Mouse (Mus musculus): ENCODE data around the gene Prkcb. TPM values are rescaled to one million over a fixed set of nuclear protein-coding genes. Genes with fewer than 3 reads are reported as not detected.
A peak's percentile ranks its signal among the peaks of the same experiment; 100 is the strongest.

Gene Prkcb
- polyA plus RNA-seq, 1 experiment from 2014 or later: 119 TPM

GRCm38 (mm10) chr7:122379292-122379691 lies 90.7 kb downstream of the Prkcb start:
- 70% methylated on average over 7 of the region's 7 CpGs for WGBS
- Histone ChIP-seq H3K4me1 (replicated peaks) (peaks cover 12% of the 10 kb centered on the region), H3K27me3 (no peaks in the 10 kb centered on the region), H3K9me3 (no peaks in the 10 kb centered on the region), H3K27ac (replicated peaks) (no peak overlapping the region), H3K36me3 (no peaks in the 10 kb centered on the region), H3K9ac (no peak overlapping the region), H3K4me2 (no peak overlapping the region), H3K4me3 (no peak overlapping the region)
- ATAC-seq (ENCODE audit: low FRiP score, low read depth): no peak

GRCm38 (mm10) chr7:122380336-122381130 lies 92.0 kb downstream of the Prkcb start:
- H3K36me3 ChIP-seq: no peaks in the 10 kb centered on the region
- H3K4me3 ChIP-seq: no peak overlapping the region
- ATAC-seq (ENCODE audit: low FRiP score, low read depth): no peak
- H3K4me1 ChIP-seq (replicated peaks): peaks cover 12% of the 10 kb centered on the region
- no peak overlapping the region for H3K4me2 ChIP-seq
- no peak overlapping the region for H3K9ac ChIP-seq
- H3K27me3 ChIP-seq: no peaks in the 10 kb centered on the region
- 90% methylated on average over 10 of the region's 10 CpGs for WGBS
- H3K9me3 ChIP-seq: no peaks in the 10 kb centered on the region
- no peak overlapping the region for H3K27ac ChIP-seq (replicated peaks)

- WGBS: 51% methylated on average over 10 of the region's 10 CpGs
- H3K9me3 ChIP-seq: no peaks in the 10 kb centered on the region
- H3K9ac ChIP-seq: no peak overlapping the region
- no peaks in the 10 kb centered on the region for H3K27me3 ChIP-seq
- H3K4me3 ChIP-seq: no peak overlapping the region
- no peaks in the 10 kb centered on the region for H3K36me3 ChIP-seq
- ATAC-seq (ENCODE audit: low FRiP score, low read depth): no peak
- H3K27ac ChIP-seq (replicated peaks): no peak overlapping the region
- H3K4me1 ChIP-seq (replicated peaks): peaks cover 12% of the 10 kb centered on the region
- H3K4me2 ChIP-seq: no peak overlapping the region
These were observed 93.0 kb downstream of the Prkcb start for GRCm38 (mm10) chr7:122381560-122381959.

GRCm38 (mm10) chr7:122383260-122383659 lies 94.7 kb downstream of the Prkcb start:
- no peak overlapping the region for H3K4me3 ChIP-seq
- H3K27me3 ChIP-seq: no peaks in the 10 kb centered on the region
- no peaks in the 10 kb centered on the region for H3K9me3 ChIP-seq
- no peak overlapping the region for H3K4me2 ChIP-seq
- 62% methylated on average over 2 of the region's 2 CpGs for WGBS
- no peak overlapping the region for H3K9ac ChIP-seq
- H3K27ac ChIP-seq (replicated peaks): no peak overlapping the region
- H3K4me1 ChIP-seq (replicated peaks): peaks cover 8% of the 10 kb centered on the region
- no peaks in the 10 kb centered on the region for H3K36me3 ChIP-seq
- ATAC-seq (ENCODE audit: low FRiP score, low read depth): no peak

DNA sequence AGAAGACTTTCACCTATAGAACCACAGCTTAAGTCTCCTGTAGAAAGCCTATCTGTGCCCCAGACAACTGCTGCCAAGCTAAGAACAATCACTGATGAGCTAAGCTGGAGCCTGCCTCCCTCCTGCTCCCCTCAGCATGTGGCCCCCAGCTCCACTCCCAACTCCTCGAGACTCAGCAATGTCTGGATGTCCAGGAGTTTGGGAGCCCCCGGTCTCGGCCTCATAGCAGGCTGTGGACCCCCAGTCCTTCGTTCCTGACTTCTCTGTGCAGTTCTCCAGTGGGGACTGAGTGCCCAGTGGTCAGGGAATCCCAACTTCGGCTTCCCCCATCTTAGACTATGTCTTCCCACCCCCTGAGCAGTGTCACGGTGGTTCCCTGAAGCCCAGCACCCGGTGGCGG lies 96.3 kb downstream of the Prkcb start:
- no peak for ATAC-seq (ENCODE audit: low FRiP score, low read depth)
- Histone ChIP-seq H3K9ac (no peak overlapping the region), H3K27ac (replicated peaks) (no peak overlapping the region), H3K4me2 (no peak overlapping the region), H3K4me1 (replicated peaks) (peaks cover 21% of the 10 kb centered on the region), H3K9me3 (no peaks in the 10 kb centered on the region), H3K27me3 (no peaks in the 10 kb centered on the region), H3K4me3 (no peak overlapping the region), H3K36me3 (no peaks in the 10 kb centered on the region)
- 90% methylated on average over 8 of the region's 8 CpGs for WGBS

- Histone ChIP-seq H3K4me2 (no peak overlapping the region), H3K4me3 (no peak overlapping the region), H3K4me1 (replicated peaks) (peaks cover 27% of the 10 kb centered on the region), H3K36me3 (no peaks in the 10 kb centered on the region), H3K9ac (no peak overlapping the region), H3K27me3 (no peaks in the 10 kb centered on the region), H3K9me3 (no peaks in the 10 kb centered on the region), H3K27ac (replicated peaks) (no peak overlapping the region)
- 96% methylated on average over 1 of the region's 1 CpGs for WGBS
- ATAC-seq (ENCODE audit: low FRiP score, low read depth): no peak
These were observed 98.0 kb downstream of the Prkcb start for GRCm38 (mm10) chr7:122386567-122386966.

- H3K27me3 ChIP-seq: no peaks in the 10 kb centered on the region
- H3K9me3 ChIP-seq: no peaks in the 10 kb centered on the region
- H3K27ac ChIP-seq (replicated peaks): no peak overlapping the region
- no peak overlapping the region for H3K4me2 ChIP-seq
- H3K4me1 ChIP-seq (replicated peaks): peaks cover 26% of the 10 kb centered on the region
- H3K36me3 ChIP-seq: no peaks in the 10 kb centered on the region
- H3K9ac ChIP-seq: no peak overlapping the region
- ATAC-seq (ENCODE audit: low FRiP score, low read depth): no peak
- WGBS: 85% methylated on average over 4 of the region's 4 CpGs
- H3K4me3 ChIP-seq: no peak overlapping the region
These were observed 99.3 kb downstream of the Prkcb start for GRCm38 (mm10) chr7:122387896-122388295.

DNA sequence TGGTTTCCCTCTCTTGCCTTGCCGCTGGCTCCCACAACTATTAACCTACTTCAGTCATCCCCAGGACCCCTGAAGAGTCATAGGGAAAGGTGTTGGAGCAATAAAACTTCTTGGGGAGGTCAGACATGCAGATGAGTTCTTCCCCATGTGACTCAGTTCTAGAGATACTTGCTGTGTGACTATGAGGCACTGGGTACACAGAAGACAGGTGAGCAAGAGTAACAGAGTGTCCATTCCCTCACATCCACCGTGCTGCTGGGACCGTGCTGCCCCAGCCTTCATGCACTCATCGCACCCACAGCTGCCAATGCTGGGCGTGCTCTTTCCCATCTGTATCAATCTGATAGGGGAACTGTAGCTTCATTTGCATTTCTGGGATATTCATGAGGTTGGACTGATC lies 100.3 kb downstream of the Prkcb start:
- Histone ChIP-seq H3K36me3 (no peaks in the 10 kb centered on the region), H3K4me3 (no peak overlapping the region), H3K4me1 (replicated peaks) (peaks cover 26% of the 10 kb centered on the region), H3K4me2 (no peak overlapping the region), H3K27ac (replicated peaks) (peak overlapping the region; percentile 59), H3K9ac (no peak overlapping the region), H3K9me3 (no peaks in the 10 kb centered on the region), H3K27me3 (no peaks in the 10 kb centered on the region)
- 39% methylated on average over 5 of the region's 5 CpGs for WGBS
- no peak for ATAC-seq (ENCODE audit: low FRiP score, low read depth)

GRCm38 (mm10) chr7:122389633-122390032 lies 101.1 kb downstream of the Prkcb start:
- Histone ChIP-seq H3K9ac (no peak overlapping the region), H3K27ac (replicated peaks) (peak overlapping the region; percentile 59), H3K9me3 (no peaks in the 10 kb centered on the region), H3K4me2 (no peak overlapping the region), H3K36me3 (no peaks in the 10 kb centered on the region), H3K4me1 (replicated peaks) (peaks cover 26% of the 10 kb centered on the region), H3K27me3 (no peaks in the 10 kb centered on the region), H3K4me3 (no peak overlapping the region)
- 8% methylated on average over 6 of the region's 6 CpGs for WGBS
- peak; percentile 58 for ATAC-seq (ENCODE audit: low FRiP score, low read depth)

DNA sequence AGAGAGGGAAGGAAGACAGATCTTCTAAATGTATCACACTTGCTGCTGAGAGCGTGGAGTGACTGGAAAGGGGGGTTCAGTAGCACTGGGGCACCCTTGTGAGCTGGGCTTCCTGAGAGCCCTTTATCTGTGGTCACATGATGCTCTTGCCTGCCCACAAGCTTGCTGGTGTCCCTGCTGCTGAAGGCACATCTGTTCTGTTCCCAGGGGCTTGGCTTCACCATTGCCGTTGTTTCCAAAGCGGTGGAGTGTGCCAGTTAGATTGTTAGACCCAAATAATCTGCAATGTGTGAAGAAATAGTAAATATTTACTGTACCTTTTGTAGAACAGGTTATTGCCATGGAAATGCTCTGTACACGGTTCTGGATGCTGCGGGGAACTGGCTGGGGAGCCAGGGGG lies 101.6 kb downstream of the Prkcb start:
- peaks cover 26% of the 10 kb centered on the region for H3K4me1 ChIP-seq (replicated peaks)
- ATAC-seq (ENCODE audit: low FRiP score, low read depth): peak; percentile 59
- no peaks in the 10 kb centered on the region for H3K36me3 ChIP-seq
- no peak overlapping the region for H3K9ac ChIP-seq
- H3K27me3 ChIP-seq: no peaks in the 10 kb centered on the region
- 31% methylated on average over 5 of the region's 5 CpGs for WGBS
- H3K9me3 ChIP-seq: no peaks in the 10 kb centered on the region
- 0 out of 2 replicates have a peak overlapping the region, but pooled peaks have one; percentile 59 for H3K27ac ChIP-seq (replicated peaks)
- H3K4me3 ChIP-seq: no peak overlapping the region
- no peak overlapping the region for H3K4me2 ChIP-seq

- H3K4me1 ChIP-seq (replicated peaks): peaks cover 27% of the 10 kb centered on the region
- H3K27me3 ChIP-seq: no peaks in the 10 kb centered on the region
- no peaks in the 10 kb centered on the region for H3K36me3 ChIP-seq
- H3K27ac ChIP-seq (replicated peaks): no peak overlapping the region
- ATAC-seq (ENCODE audit: low FRiP score, low read depth): no peak; the same call in 1 of the 2 replicates
- no peak overlapping the region for H3K9ac ChIP-seq
- no peaks in the 10 kb centered on the region for H3K9me3 ChIP-seq
- no peak overlapping the region for H3K4me2 ChIP-seq
- H3K4me3 ChIP-seq: no peak overlapping the region
- WGBS: 42% methylated on average over 4 of the region's 4 CpGs
These were observed 102.1 kb downstream of the Prkcb start for GRCm38 (mm10) chr7:122390683-122391082.

DNA sequence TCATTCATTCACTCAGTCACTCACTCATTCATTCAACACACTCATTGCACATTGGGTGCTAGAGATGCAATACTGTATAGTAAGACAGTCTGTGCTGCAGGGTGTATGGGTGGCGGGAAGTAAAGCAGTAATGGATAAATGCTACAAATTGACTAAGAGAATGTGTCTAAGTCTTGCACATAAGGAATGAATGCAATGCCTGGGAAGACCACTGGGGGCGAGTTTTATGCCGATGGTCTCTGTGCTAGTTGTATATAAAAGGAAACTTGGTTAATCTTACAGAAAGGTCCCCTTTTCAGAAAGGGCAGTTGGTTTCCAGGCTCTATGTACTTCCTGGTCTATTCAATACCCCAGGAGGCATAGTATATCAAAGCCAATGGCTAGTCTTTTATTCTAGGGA lies 102.8 kb downstream of the Prkcb start:
- Histone ChIP-seq H3K27me3 (no peaks in the 10 kb centered on the region), H3K4me1 (replicated peaks) (peaks cover 33% of the 10 kb centered on the region), H3K36me3 (no peaks in the 10 kb centered on the region), H3K9ac (no peak overlapping the region), H3K27ac (replicated peaks) (no peak overlapping the region), H3K4me3 (no peak overlapping the region), H3K9me3 (no peaks in the 10 kb centered on the region), H3K4me2 (no peak overlapping the region)
- 78% methylated on average over 3 of the region's 3 CpGs for WGBS
- no peak for ATAC-seq (ENCODE audit: low FRiP score, low read depth)

- Histone ChIP-seq H3K27me3 (no peaks in the 10 kb centered on the region), H3K4me1 (replicated peaks) (peaks cover 27% of the 10 kb centered on the region), H3K4me2 (no peak overlapping the region), H3K36me3 (no peaks in the 10 kb centered on the region), H3K9ac (no peak overlapping the region), H3K27ac (replicated peaks) (no peak overlapping the region), H3K4me3 (no peak overlapping the region), H3K9me3 (no peaks in the 10 kb centered on the region)
- WGBS: 55% methylated on average over 5 of the region's 5 CpGs
- no peak for ATAC-seq (ENCODE audit: low FRiP score, low read depth)
These were observed 105.4 kb downstream of the Prkcb start for GRCm38 (mm10) chr7:122393964-122394363.
